Mouse (Mus musculus) ES-E14 (cell line): ENCODE data around the gene Megf11. TPM values are rescaled to one million over a fixed set of nuclear protein-coding genes. Genes with fewer than 3 reads are reported as not detected.

Experiments used
- DNase-seq: peaks from one replicate; pipeline ENCODE4 v3.0.0-alpha.2; 2013; ENCODE audit warnings: low read depth, low spot score
- H3K27ac ChIP-seq: 2 replicates; pipeline ENCODE4 v1.5.1; 2012; ENCODE audit warnings: low read depth, mild to moderate bottlenecking, low read length, moderate library complexity, mixed read lengths; ENCODE audit not compliant: poor library complexity, insufficient read depth, severe bottlenecking
- H3K36me3 ChIP-seq: 2 replicates; pipeline ENCODE4 v1.6.1; 2012; ENCODE audit warnings: mild to moderate bottlenecking, low read length, moderate library complexity, mixed read lengths; ENCODE audit not compliant: control insufficient read depth, poor library complexity, insufficient read depth, severe bottlenecking
- H3K4me1 ChIP-seq, 2 experiments: fragments of 150-350 bp in 1 of 2; sonication (generic) in 1 of 2; 2 replicates each; pipeline ENCODE4 v1.6.1; 2012; ENCODE audit warnings: low read length in 2 of 2, mild to moderate bottlenecking in 1 of 2, mixed read lengths in 1 of 2; ENCODE audit not compliant: control insufficient read depth in 2 of 2, insufficient read depth in 2 of 2, poor library complexity in 1 of 2
- H3K4me3 ChIP-seq, 2 experiments: fragments of 150-350 bp in 1 of 2; sonication (generic) in 1 of 2; 2 replicates each; pipeline ENCODE4 v1.5.1; 2012; ENCODE audit warnings: low read length in 2 of 2, low read depth in 1 of 2, mild to moderate bottlenecking in 1 of 2, mixed read lengths in 1 of 2; ENCODE audit not compliant: insufficient read depth in 1 of 2, poor library complexity in 1 of 2, severe bottlenecking in 1 of 2
- H3K9ac ChIP-seq: 2 replicates; pipeline ENCODE4 v1.6.1; 2012; ENCODE audit warnings: low read depth, mild to moderate bottlenecking, low read length, mixed read lengths; ENCODE audit not compliant: poor library complexity, insufficient read depth, severe bottlenecking
- H3K9me3 ChIP-seq: fragments of 150-350 bp; sonication (generic); 2 replicates; pipeline ENCODE4 v1.6.1; 2012; ENCODE audit warnings: low read depth, mild to moderate bottlenecking, low read length; ENCODE audit not compliant: control insufficient read depth, insufficient read depth
- CHD2 ChIP-seq: IDR thresholded peaks from 2 replicates; pipeline ENCODE4 v1.6.1; 2014; ENCODE audit warnings: mild to moderate bottlenecking, low read depth, low read length, inconsistent platforms
- HCFC1 ChIP-seq: IDR thresholded peaks from 2 replicates; pipeline ENCODE4 v1.6.1; 2012; ENCODE audit warnings: low read length, inconsistent platforms, borderline replicate concordance; ENCODE audit not compliant: insufficient read depth
- MAFK ChIP-seq: IDR thresholded peaks from 2 replicates; pipeline ENCODE4 v1.6.1; 2014; ENCODE audit warnings: mild to moderate bottlenecking, low read depth, low read length, inconsistent platforms; ENCODE audit not compliant: insufficient read depth
- ZC3H11A ChIP-seq: IDR thresholded peaks from 2 replicates; pipeline ENCODE4 v1.6.1; 2012; ENCODE audit warnings: low read depth, mild to moderate bottlenecking, inconsistent platforms, low read length, borderline replicate concordance
- ZNF384 ChIP-seq: IDR thresholded peaks from 2 replicates; pipeline ENCODE4 v1.6.1; 2012; ENCODE audit warnings: low read depth, low read length, inconsistent platforms
- in situ Hi-C, 2 experiments: fragments of 600-800 bp; cut with MboI; formaldehyde crosslinking; loops; one replicate each; pipeline ENCODE4 v1.15.1; 2025; ENCODE audit warnings: low sequenced_read_pairs in 2 of 2, inconsistent platforms in 1 of 2; ENCODE audit not compliant: unreplicated experiment in 2 of 2
- total RNA-seq: library from RNA; depleted of rRNA; stranded (reverse); fragments of 300-350 nt; gene quantifications from 2 replicates; pipeline ENCODE4 v1.2.3, GENCODE M21; 2012

Megf11 gene
- total RNA-seq, 1 experiment, result 7.5 TPM

DNA sequence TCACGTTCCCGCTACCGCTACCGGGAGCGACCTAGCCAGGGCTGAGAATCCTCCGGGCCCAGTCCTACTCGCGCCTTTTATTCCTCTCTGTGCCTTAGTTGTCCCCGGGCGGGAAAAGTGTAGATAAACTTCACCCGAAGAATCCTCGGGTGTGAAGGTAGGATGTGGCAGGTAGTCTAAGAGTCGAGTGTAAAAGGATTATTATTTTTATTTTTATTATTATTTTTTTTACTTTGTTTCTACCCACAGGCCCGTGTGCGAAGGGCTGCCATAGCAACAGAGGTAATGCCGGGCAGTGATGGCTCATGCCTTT, 44.2 kb upstream of the Megf11 start, which contains the start of gene Dis3l:
TSS of gene Dis3l (minus strand) at position 35 of the 313 bp plus-strand sequence.
- Histone ChIP-seq H3K27ac (peak within 1 kb of the TSS; percentile 26; the same call in 1 of the 2 replicates), H3K36me3 (no peaks in the 10 kb centered on the region), H3K9ac (peak within 1 kb of the TSS; percentile 85), H3K4me1 (peaks cover 8% of the 10 kb centered on the region in 2 experiments; a peak in 2 of 4 replicates), H3K9me3 (no peaks in the 10 kb centered on the region), H3K4me3 (peak within 1 kb of the TSS; percentile 81 to 82)
- no peak for DNase-seq
- in situ Hi-C loops, result no loop called here
- TF ChIP-seq CHD2 (no peak), ZC3H11A (no peak), ZNF384 (no peak), HCFC1 (no peak), MAFK (no peak)

DNA sequence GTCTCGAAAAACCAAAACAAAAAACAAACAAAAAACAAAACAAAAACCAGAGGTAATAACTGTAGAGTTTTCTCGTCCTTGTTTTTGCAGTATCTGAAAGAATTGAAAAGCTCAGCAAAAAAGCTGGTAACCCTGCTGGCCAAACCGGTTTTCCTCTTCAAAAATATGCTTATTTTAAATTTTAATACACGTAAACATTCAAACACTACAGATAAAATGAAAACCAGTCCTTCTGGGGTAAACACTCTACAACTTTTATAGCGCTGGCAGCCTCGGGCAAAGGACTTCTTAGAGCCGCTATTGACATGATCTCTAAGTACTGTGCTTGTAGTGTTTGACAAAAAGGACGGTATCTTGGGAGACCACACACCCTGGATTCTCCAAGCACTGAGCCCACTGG, 43.8 kb upstream of the Megf11 start:
- no peak overlapping the region for H3K27ac ChIP-seq
- no peaks in the 10 kb centered on the region for H3K36me3 ChIP-seq
- peaks cover 5 to 6% of the 10 kb centered on the region in 2 experiments; a peak in 2 of 4 replicates for H3K4me1 ChIP-seq
- in situ Hi-C loops, result no loop called here
- H3K9ac ChIP-seq, result no peak overlapping the region
- H3K9me3 ChIP-seq, result no peaks in the 10 kb centered on the region
- no peak overlapping the region for H3K4me3 ChIP-seq
- no peak for TF ChIP-seq ZC3H11A
- 0 out of 2 replicates have a peak, but pooled peaks have one; percentile 9 for TF ChIP-seq MAFK
- DNase-seq, result no peak

DNA sequence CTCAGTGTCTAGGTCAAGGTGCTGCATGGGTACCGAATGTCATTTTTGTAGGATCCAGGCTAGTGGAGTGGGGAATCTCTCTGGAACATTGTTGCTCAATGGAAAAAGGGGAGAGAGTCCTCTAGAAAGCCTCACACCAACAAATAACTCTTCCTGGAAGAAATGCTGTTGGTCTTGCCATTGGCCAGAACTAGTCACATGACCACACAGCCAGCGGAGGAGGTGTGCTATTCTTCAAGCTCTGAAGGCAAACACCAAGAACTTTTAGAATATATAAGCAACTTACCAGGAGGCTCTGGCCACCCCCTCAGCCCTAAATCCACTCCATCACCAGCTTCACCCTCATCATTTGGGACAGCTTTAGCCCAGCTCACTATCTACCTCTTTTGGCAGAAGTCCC, 41.8 kb upstream of the Megf11 start:
- H3K4me3 ChIP-seq, result no peak overlapping the region
- H3K36me3 ChIP-seq, result no peaks in the 10 kb centered on the region
- H3K27ac ChIP-seq, result no peak overlapping the region
- no peak overlapping the region for H3K9ac ChIP-seq
- no peak for TF ChIP-seq CHD2
- TF ChIP-seq MAFK, result no peak
- TF ChIP-seq ZC3H11A, result no peak
- TF ChIP-seq HCFC1, result no peak
- no peak for TF ChIP-seq ZNF384
- in situ Hi-C loops, result no loop called here
- peaks cover 5 to 6% of the 10 kb centered on the region in 2 experiments; a peak in 2 of 4 replicates for H3K4me1 ChIP-seq
- no peaks in the 10 kb centered on the region for H3K9me3 ChIP-seq
- DNase-seq, result no peak

DNA sequence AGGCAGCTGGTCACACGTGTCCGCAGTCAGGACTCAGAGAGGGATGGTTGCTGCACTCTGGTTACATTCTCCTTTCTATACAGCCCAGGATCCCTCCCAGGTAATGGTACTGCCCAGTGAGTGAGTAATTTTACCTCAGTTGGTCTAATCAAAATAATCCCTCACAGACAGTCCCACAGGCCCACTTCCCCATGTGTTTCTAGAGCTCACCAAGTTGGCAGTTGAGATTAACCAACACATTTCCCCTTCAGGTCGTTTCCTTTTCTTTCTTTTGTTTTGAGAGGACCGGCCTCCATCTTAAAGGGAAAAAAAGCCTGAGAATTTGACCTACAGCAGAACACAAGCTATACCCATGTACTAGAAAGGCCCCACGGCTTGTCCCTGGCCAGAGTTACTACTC, 39.5 kb upstream of the Megf11 start:
- H3K9ac ChIP-seq, result no peak overlapping the region
- in situ Hi-C loops, result no loop called here
- H3K4me1 ChIP-seq, result no peaks in the 10 kb centered on the region
- no peak overlapping the region for H3K27ac ChIP-seq
- H3K36me3 ChIP-seq, result no peaks in the 10 kb centered on the region
- no peak for DNase-seq
- H3K9me3 ChIP-seq, result no peaks in the 10 kb centered on the region
- no peak overlapping the region for H3K4me3 ChIP-seq
- no peak for TF ChIP-seq ZC3H11A
- TF ChIP-seq MAFK, result no peak
- no peak for TF ChIP-seq HCFC1
- no peak for TF ChIP-seq ZNF384
- no peak for TF ChIP-seq CHD2

DNA sequence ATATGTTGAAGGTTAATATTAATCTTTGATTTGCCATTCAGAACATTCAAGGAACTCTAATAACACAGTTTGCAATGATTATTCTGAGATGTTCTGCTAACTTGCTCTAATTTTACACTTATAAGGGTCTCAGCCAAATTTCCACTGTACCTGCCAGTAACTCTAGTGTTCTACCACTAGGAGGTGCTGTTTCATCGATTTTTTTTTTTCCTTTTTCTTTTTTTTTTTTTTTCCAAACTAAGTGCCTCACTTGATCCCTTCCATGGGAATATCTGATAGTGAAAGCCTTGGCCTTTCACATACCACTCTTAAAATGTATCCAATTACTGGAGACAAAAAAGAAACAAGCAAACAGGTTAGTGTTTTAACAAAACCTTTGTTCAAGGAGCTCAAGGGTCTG, 38.0 kb upstream of the Megf11 start:
- DNase-seq, result no peak
- H3K27ac ChIP-seq, result no peak overlapping the region

More for the DNA sequence above, 38.0 kb upstream of the Megf11 start:
- Histone ChIP-seq H3K4me1 (no peaks in the 10 kb centered on the region), H3K9ac (no peak overlapping the region), H3K9me3 (no peaks in the 10 kb centered on the region), H3K36me3 (no peaks in the 10 kb centered on the region), H3K4me3 (no peak overlapping the region)
- TF ChIP-seq ZC3H11A (peak; percentile 33; the same call in 1 of the 2 replicates), ZNF384 (peak; percentile 100), MAFK (no peak), HCFC1 (no peak), CHD2 (no peak)
- in situ Hi-C loops, result no loop called here
